Mouse (Mus musculus) lung, embryonic 14.5 days (tissue): ENCODE measurements around the gene Zfp36. TPM values are rescaled to one million over a fixed set of nuclear protein-coding genes. Genes with fewer than 3 reads are reported as not detected.

ENCODE experiments used
- ATAC-seq: fragments of 200-750 bp; cut with Nextera tagmentation; 2 replicates; pipeline ENCODE4 v1.8.0; 2017; ENCODE audit warnings: mild to moderate bottlenecking, moderate TSS enrichment, moderate library complexity; ENCODE audit not compliant: insufficient read depth
- DNase-seq: peaks from one replicate; pipeline ENCODE4 v3.0.0-alpha.2; 2015
- H3K27ac ChIP-seq: fragments of 300-500 bp; sonication (generic); 2 replicates; pipeline ENCODE4 v1.5.1; 2014; ENCODE audit warnings: low read depth, mild to moderate bottlenecking, moderate library complexity
- H3K27me3 ChIP-seq: fragments of 300-500 bp; sonication (generic); 2 replicates; pipeline ENCODE4 v1.6.1; 2014; ENCODE audit warnings: low read length, control low read depth; ENCODE audit not compliant: insufficient read depth
- H3K36me3 ChIP-seq: fragments of 300-500 bp; sonication (generic); 2 replicates; pipeline ENCODE4 v1.6.1; 2014; ENCODE audit warnings: control low read depth; ENCODE audit not compliant: insufficient read depth
- H3K4me1 ChIP-seq: fragments of 300-500 bp; sonication (generic); 2 replicates; pipeline ENCODE4 v1.6.1; 2014; ENCODE audit warnings: antibody characterized with exemption, control low read depth; ENCODE audit not compliant: insufficient read depth
- H3K4me2 ChIP-seq: fragments of 300-500 bp; sonication (generic); 2 replicates; pipeline ENCODE4 v1.6.1; 2014; ENCODE audit warnings: mild to moderate bottlenecking
- H3K4me3 ChIP-seq: fragments of 300-500 bp; sonication (generic); 2 replicates; pipeline ENCODE4 v1.5.1; 2014; ENCODE audit warnings: low read depth, low read length
- H3K9ac ChIP-seq: fragments of 300-500 bp; sonication (generic); 2 replicates; pipeline ENCODE4 v1.6.1; 2014
- H3K9me3 ChIP-seq: fragments of 300-500 bp; sonication (generic); 2 replicates; pipeline ENCODE4 v1.6.1; 2016; ENCODE audit warnings: low read depth, low read length, control low read depth
- CTCF ChIP-seq: IDR thresholded peaks from 2 replicates; pipeline ENCODE4 v1.5.1; 2016; ENCODE audit warnings: antibody characterized with exemption, low read depth
- WGBS: fragments of 180-500 bp; shearing (Covaris S2); extraction: QIAGEN DNeasy Blood & Tissue Kit; methylation state at CpG from one replicate; pipeline ENCODE4 v1.1.7; 2014; 5-methylcytosine and 5-hydroxymethylcytosine counted together
- polyA plus RNA-seq: library from polyadenylated mRNA; unstranded; fragments of >200 nt; fragmentation: Nextera tagmentation; extraction: Ambion mirVana; gene quantifications from 2 replicates; pipeline ENCODE4 v1.2.1, GENCODE M21; 2014

Zfp36 gene
- polyA plus RNA-seq, 1 experiment from 2014 or later, result 13.2 TPM

DNA sequence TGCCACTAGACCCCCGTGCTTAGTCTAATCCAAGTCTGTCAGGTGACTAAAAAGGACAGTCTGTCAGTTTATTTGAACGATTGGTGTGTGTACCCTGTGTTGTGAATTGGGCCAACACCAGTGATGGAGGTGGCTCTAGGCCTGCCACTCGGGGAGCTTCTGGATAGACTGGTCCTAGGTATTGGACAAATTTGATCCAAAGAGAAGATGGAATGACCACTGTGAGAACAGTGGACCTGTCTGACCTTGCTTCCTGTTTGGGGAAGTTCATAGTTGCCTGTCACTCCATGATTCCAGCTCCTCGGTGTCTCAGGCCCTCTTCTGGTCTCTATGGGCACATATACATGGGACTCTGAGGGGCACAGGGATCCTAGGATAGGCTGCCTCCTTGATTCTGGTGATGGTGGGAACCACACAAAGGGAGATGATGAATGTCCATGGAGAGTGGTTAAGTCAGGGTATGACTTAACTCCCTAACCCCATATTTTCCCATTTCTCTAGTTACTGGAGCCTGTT is 28.3 kb downstream of the Zfp36 start:
- WGBS, result 26% methylated on average over 4 of the region's 4 CpGs
- Histone ChIP-seq H3K27ac (peak overlapping the region; percentile 80), H3K4me2 (peak overlapping the region; percentile 94)

GRCm38 (mm10) chr7:28350155-28350883 is 29.7 kb downstream of the Zfp36 start, which contains the start of gene Rps16:
Rps16 (plus strand) TSS chr7:28350652.
- peak within 1 kb of the TSS; percentile 99 for H3K9ac ChIP-seq
- H3K4me1 ChIP-seq, result peaks cover 6% of the 10 kb centered on the region
- DNase-seq (peak; percentile 99), ATAC-seq (peak; percentile 93)
- peak within 1 kb of the TSS; percentile 94 for H3K4me2 ChIP-seq
- peak within 1 kb of the TSS; percentile 89 for H3K4me3 ChIP-seq
- under 1% methylated on average over 50 of the region's 50 CpGs for WGBS
- peaks cover 37% of the 10 kb centered on the region for H3K36me3 ChIP-seq
- TF ChIP-seq CTCF, result no peak
- peak within 1 kb of the TSS; percentile 80 for H3K27ac ChIP-seq
- H3K27me3 ChIP-seq, result no peaks in the 10 kb centered on the region
- H3K9me3 ChIP-seq, result no peaks in the 10 kb centered on the region

More for the DNA sequence above, 28.3 kb downstream of the Zfp36 start:
- H3K4me3 ChIP-seq, result peak overlapping the region; percentile 89
- no peaks in the 10 kb centered on the region for H3K27me3 ChIP-seq
- H3K9me3 ChIP-seq, result no peaks in the 10 kb centered on the region
- peaks cover 37% of the 10 kb centered on the region for H3K36me3 ChIP-seq
- H3K9ac ChIP-seq, result peak overlapping the region; percentile 99
- no peak for ATAC-seq
- no peak for DNase-seq
- peaks cover 6% of the 10 kb centered on the region for H3K4me1 ChIP-seq
- TF ChIP-seq CTCF, result no peak

DNA sequence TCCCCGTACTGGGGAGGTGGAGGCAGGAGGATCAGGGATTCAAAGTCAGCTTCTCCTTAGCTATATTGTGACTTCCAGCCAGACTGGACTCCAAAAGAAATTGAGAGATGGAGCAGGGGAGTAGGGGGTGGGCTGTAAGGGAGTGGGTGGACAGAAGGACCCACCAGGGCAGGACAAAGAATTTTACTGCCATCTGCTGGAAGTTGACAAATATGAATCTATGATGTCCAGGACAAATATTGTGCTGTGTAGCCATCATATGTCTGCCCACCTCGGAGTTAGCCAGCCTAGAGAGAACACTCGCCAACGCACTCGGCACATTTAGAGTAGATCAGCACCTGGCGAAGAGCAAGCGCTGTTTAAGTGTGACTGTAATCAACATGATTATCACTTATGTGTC is 31.5 kb downstream of the Zfp36 start:
- Histone ChIP-seq H3K4me3 (no peak overlapping the region), H3K27ac (no peak overlapping the region), H3K9ac (no peak overlapping the region), H3K4me2 (no peak overlapping the region), H3K27me3 (no peaks in the 10 kb centered on the region), H3K9me3 (no peaks in the 10 kb centered on the region), H3K4me1 (peaks cover 6% of the 10 kb centered on the region), H3K36me3 (peaks cover 22% of the 10 kb centered on the region)
- WGBS, result 79% methylated on average over 7 of the region's 7 CpGs
- TF ChIP-seq CTCF, result peak; percentile 28
- ATAC-seq (no peak), DNase-seq (peak; percentile 63)

DNA sequence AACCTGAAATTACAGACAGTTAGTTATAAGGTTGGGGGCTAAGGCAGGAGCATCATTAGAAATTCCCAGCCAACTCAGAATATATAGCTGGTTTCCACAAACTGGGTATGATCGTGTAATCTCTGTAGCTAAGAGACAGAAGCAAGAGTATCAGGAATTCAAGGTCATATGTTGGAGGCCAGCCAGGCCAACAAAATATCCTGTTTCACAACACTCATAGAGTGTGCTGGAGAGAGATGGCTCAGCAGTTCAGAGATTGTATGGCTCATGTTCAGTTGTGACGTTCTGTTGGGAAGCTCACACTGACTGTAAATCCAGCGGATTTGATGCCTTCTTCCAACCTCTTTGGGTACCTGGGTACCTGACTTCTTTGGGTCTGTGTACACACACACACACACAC is 32.3 kb downstream of the Zfp36 start:
- ATAC-seq (no peak), DNase-seq (peak; percentile 69)
- H3K4me3 ChIP-seq, result no peak overlapping the region
- no peak overlapping the region for H3K4me2 ChIP-seq
- no peak for TF ChIP-seq CTCF
- 53% methylated on average over 3 of the region's 3 CpGs for WGBS
- peaks cover 6% of the 10 kb centered on the region for H3K4me1 ChIP-seq
- peaks cover 13% of the 10 kb centered on the region for H3K36me3 ChIP-seq
- H3K9ac ChIP-seq, result no peak overlapping the region
- no peaks in the 10 kb centered on the region for H3K9me3 ChIP-seq
- H3K27ac ChIP-seq, result no peak overlapping the region
- H3K27me3 ChIP-seq, result no peaks in the 10 kb centered on the region

DNA sequence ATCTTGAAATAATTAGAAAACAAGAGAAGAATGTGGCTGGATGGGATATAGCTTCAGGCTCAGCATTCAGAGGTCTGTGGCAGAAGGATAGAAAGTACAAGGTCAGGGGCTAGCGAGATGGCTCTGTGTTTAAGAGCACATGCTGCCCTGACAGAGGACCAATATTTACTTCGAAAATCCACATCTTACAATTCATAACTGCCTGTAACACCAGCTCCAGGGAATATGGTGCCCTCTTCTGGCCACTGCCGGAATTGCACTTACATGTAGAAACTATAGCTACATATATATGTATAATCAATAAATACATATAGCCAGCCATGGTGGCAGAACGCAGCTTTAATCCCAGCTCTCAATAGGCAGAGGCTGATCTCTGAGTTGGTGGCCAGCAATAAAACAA is 35.4 kb downstream of the Zfp36 start:
- ATAC-seq, result peak; percentile 18; the same call in 1 of the 2 replicates
- DNase-seq, result peak; percentile 90
- H3K36me3 ChIP-seq, result no peaks in the 10 kb centered on the region
- H3K27ac ChIP-seq, result no peak overlapping the region
- no peak overlapping the region for H3K9ac ChIP-seq
- no peak overlapping the region for H3K4me3 ChIP-seq
- peak; percentile 89 for TF ChIP-seq CTCF
- no peaks in the 10 kb centered on the region for H3K4me1 ChIP-seq
- no peaks in the 10 kb centered on the region for H3K9me3 ChIP-seq
- no peak overlapping the region for H3K4me2 ChIP-seq
- no peaks in the 10 kb centered on the region for H3K27me3 ChIP-seq
- 1% methylated on average over 4 of the region's 4 CpGs for WGBS

- H3K4me3 ChIP-seq, result no peak overlapping the region
- ATAC-seq, result no peak
- no peak for DNase-seq
- no peaks in the 10 kb centered on the region for H3K27me3 ChIP-seq
- TF ChIP-seq CTCF, result no peak
- H3K36me3 ChIP-seq, result no peaks in the 10 kb centered on the region
- H3K9me3 ChIP-seq, result no peaks in the 10 kb centered on the region
- no peaks in the 10 kb centered on the region for H3K4me1 ChIP-seq
- H3K9ac ChIP-seq, result no peak overlapping the region
- no peak overlapping the region for H3K27ac ChIP-seq
- no peak overlapping the region for H3K4me2 ChIP-seq
- 30% methylated on average over 7 of the region's 7 CpGs for WGBS
Measured at GRCm38 (mm10) chr7:28341381-28341780, 38.7 kb downstream of the Zfp36 start.

GRCm38 (mm10) chr7:28339213-28339917 is 40.7 kb downstream of the Zfp36 start:
- ATAC-seq, result peak; percentile 20
- peaks cover 9% of the 10 kb centered on the region for H3K36me3 ChIP-seq
- no peaks in the 10 kb centered on the region for H3K9me3 ChIP-seq
- WGBS, result 77% methylated on average over 19 of the region's 19 CpGs
- TF ChIP-seq CTCF, result peak; percentile 35
- H3K4me1 ChIP-seq, result no peaks in the 10 kb centered on the region
- no peaks in the 10 kb centered on the region for H3K27me3 ChIP-seq
- H3K27ac ChIP-seq, result peak overlapping the region; percentile 89
- H3K4me3 ChIP-seq, result peak overlapping the region; percentile 80
- peak overlapping the region; percentile 93 for H3K4me2 ChIP-seq
- peak; percentile 63 for DNase-seq
- peak overlapping the region; percentile 92 for H3K9ac ChIP-seq
